Mouse (Mus musculus): Measurements from ENCODE around the gene Slc45a3. TPM values are rescaled to one million over a fixed set of nuclear protein-coding genes. Genes with fewer than 3 reads are reported as not detected.

The Slc45a3 gene
- polyA plus RNA-seq, 1 experiment from 2014 or later: 2.1 TPM

DNA sequence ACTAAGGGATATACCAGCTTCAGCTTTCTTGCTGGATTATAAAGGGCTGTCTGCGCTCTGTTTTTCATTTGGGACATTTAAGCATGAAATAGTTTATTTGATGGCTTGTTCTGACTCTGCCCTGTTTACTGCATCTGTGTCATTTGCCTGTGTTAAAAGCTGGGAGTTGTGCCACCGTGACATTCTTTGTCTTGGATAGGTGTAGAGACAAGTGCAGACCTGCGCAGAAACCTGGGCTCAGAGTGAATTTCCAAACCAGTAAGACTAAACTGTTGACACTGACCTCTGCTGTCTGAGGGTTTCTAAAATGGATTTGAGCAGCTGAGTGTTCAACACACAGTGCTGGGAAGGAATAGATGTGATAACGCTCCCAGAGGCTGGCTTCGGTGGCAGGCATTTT, 65.2 kb downstream of the Slc45a3 start:
- Histone ChIP-seq H3K9ac (replicated peaks; ENCODE audit: low read depth, low read length) (no peak overlapping the region), H3K36me3 (ENCODE audit: control insufficient read depth, insufficient read depth) (peaks cover 13% of the 10 kb centered on the region; the same call in 1 of the 2 replicates), H3K4me1 (replicated peaks; ENCODE audit: control insufficient read depth, insufficient read depth, low read length) (no peaks in the 10 kb centered on the region), H3K27me3 (replicated peaks; ENCODE audit: control insufficient read depth, insufficient read depth, low read length) (no peaks in the 10 kb centered on the region), H3K4me3 (replicated peaks; ENCODE audit: low read length) (no peak overlapping the region), H3K4me2 (ENCODE audit: low read length) (no peak overlapping the region), H3K27ac (ENCODE audit: low read length) (no peak overlapping the region), H3K9me3 (ENCODE audit: control insufficient read depth, low read length) (no peaks in the 10 kb centered on the region)
- no peak for ATAC-seq
- WGBS: 88% methylated on average over 5 of the region's 5 CpGs

DNA sequence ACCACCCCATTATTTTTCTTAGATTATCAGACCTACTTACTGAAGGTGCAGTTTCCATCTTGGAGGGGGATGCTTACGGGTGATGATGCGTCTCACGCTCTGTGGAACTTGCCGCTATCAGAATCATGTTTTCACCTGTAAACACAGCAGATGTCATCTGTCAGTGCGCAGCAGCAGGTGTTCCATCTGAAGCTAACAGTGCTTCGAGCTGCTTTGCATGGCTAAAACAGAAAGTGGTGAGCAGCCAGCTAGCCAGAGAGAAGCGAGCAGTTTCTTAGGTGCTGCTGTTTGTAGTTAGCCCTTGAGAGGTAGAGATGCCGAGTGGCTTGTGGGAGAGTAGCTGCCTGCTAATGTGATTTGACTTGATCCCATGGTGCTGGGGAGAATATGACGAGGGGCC, 65.6 kb downstream of the Slc45a3 start:
- H3K4me3 ChIP-seq (replicated peaks; ENCODE audit: low read length): no peak overlapping the region
- H3K4me1 ChIP-seq (replicated peaks; ENCODE audit: control insufficient read depth, insufficient read depth, low read length): no peaks in the 10 kb centered on the region
- H3K27me3 ChIP-seq (replicated peaks; ENCODE audit: control insufficient read depth, insufficient read depth, low read length): no peaks in the 10 kb centered on the region
- H3K9ac ChIP-seq (replicated peaks; ENCODE audit: low read depth, low read length): no peak overlapping the region
- peaks cover 16% of the 10 kb centered on the region; the same call in 1 of the 2 replicates for H3K36me3 ChIP-seq (ENCODE audit: control insufficient read depth, insufficient read depth)
- WGBS: 76% methylated on average over 9 of the region's 9 CpGs
- no peaks in the 10 kb centered on the region for H3K9me3 ChIP-seq (ENCODE audit: control insufficient read depth, low read length)
- no peak for ATAC-seq
- H3K4me2 ChIP-seq (ENCODE audit: low read length): no peak overlapping the region
- no peak overlapping the region for H3K27ac ChIP-seq (ENCODE audit: low read length)

DNA sequence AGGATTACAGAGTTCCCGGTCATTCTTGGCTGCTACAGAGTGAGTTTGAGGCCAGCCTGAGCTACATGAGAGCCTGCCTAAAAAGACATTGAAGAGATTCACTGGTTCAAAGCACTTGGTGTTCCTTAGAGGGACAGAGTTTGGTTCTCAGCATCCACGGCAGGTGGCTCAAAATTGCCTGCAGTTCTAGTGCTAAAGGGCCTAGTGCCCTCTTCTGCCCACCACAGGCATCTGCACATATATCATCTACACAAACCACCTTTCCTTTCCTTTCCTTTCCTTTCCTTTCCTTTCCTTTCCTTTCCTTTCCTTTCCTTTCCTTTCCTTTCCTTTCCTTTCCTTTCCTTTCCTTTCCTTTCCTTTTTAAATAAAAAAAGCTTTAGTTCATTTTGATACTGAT, 67.8 kb downstream of the Slc45a3 start:
- Histone ChIP-seq H3K4me3 (replicated peaks; ENCODE audit: low read length) (no peak overlapping the region), H3K4me2 (ENCODE audit: low read length) (no peak overlapping the region), H3K27ac (ENCODE audit: low read length) (no peak overlapping the region), H3K36me3 (ENCODE audit: control insufficient read depth, insufficient read depth) (peaks cover 9% of the 10 kb centered on the region; the same call in 1 of the 2 replicates), H3K9ac (replicated peaks; ENCODE audit: low read depth, low read length) (no peak overlapping the region), H3K27me3 (replicated peaks; ENCODE audit: control insufficient read depth, insufficient read depth, low read length) (no peaks in the 10 kb centered on the region), H3K9me3 (ENCODE audit: control insufficient read depth, low read length) (no peaks in the 10 kb centered on the region), H3K4me1 (replicated peaks; ENCODE audit: control insufficient read depth, insufficient read depth, low read length) (no peaks in the 10 kb centered on the region)
- ATAC-seq: no peak
- 55% methylated on average over 2 of the region's 2 CpGs for WGBS

DNA sequence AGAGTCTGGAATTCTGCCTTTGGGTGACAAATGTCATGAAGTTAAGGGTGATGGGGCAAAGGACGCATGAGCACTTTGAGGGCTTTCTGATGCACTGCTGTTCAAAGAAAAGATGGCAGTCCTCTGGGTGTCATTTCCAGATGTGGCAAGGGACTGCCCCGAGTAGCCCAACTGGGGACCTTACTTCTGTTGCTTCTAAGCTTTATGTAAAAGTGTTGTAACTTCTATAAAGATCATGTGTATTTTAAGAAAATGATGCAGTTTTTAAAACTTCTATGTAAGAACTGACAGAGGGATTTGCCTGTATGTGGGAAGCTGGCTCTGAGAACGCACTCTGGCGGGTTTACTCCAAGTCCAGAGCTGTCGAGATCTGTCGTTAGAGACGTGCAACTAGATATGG, 69.4 kb downstream of the Slc45a3 start:
- no peaks in the 10 kb centered on the region for H3K9me3 ChIP-seq (ENCODE audit: control insufficient read depth, low read length)
- WGBS: 92% methylated on average over 7 of the region's 7 CpGs
- no peak overlapping the region for H3K9ac ChIP-seq (replicated peaks; ENCODE audit: low read depth, low read length)
- H3K27ac ChIP-seq (ENCODE audit: low read length): no peak overlapping the region
- no peak for ATAC-seq
- no peaks in the 10 kb centered on the region for H3K4me1 ChIP-seq (replicated peaks; ENCODE audit: control insufficient read depth, insufficient read depth, low read length)
- H3K27me3 ChIP-seq (replicated peaks; ENCODE audit: control insufficient read depth, insufficient read depth, low read length): no peaks in the 10 kb centered on the region
- peaks cover 6% of the 10 kb centered on the region; the same call in 1 of the 2 replicates for H3K36me3 ChIP-seq (ENCODE audit: control insufficient read depth, insufficient read depth)
- no peak overlapping the region for H3K4me2 ChIP-seq (ENCODE audit: low read length)
- H3K4me3 ChIP-seq (replicated peaks; ENCODE audit: low read length): no peak overlapping the region

Other genes with a start within 250 kb of the Slc45a3 start
- gene Slc26a9, start 218.9 kb upstream of the Slc45a3 start, polyA plus RNA-seq (2015; fragmentation: Nextera tagmentation; extraction: Ambion mirVana): 0.06 TPM in 1 of 2 replicates, not detected in the other
- 0.18 and 0.67 TPM in 2 replicates for gene Pm20d1, start 165.6 kb upstream of the Slc45a3 start, polyA plus RNA-seq (2015; fragmentation: Nextera tagmentation; extraction: Ambion mirVana)
- 15.4 and 20.8 TPM in 2 replicates for gene Slc41a1, start 135.5 kb upstream of the Slc45a3 start, polyA plus RNA-seq (2015; fragmentation: Nextera tagmentation; extraction: Ambion mirVana)
- gene Rab29, start 95.7 kb upstream of the Slc45a3 start, polyA plus RNA-seq (2015; fragmentation: Nextera tagmentation; extraction: Ambion mirVana): 8.8 and 9.0 TPM in 2 replicates
- 59.4 and 66.7 TPM in 2 replicates for gene Nucks1, start 52.4 kb upstream of the Slc45a3 start, polyA plus RNA-seq (2015; fragmentation: Nextera tagmentation; extraction: Ambion mirVana)
- gene Elk4, start 44.6 kb downstream of the Slc45a3 start, polyA plus RNA-seq (2015; fragmentation: Nextera tagmentation; extraction: Ambion mirVana): 12.5 and 13.5 TPM in 2 replicates
- 10.9 and 11.2 TPM in 2 replicates for gene Mfsd4a, start 105.1 kb downstream of the Slc45a3 start, polyA plus RNA-seq (2015; fragmentation: Nextera tagmentation; extraction: Ambion mirVana)
- 0.48 and 1.9 TPM in 2 replicates for gene Cdk18, start 176.7 kb downstream of the Slc45a3 start, polyA plus RNA-seq (2015; fragmentation: Nextera tagmentation; extraction: Ambion mirVana)
- gene Lemd1, start 228.5 kb downstream of the Slc45a3 start, polyA plus RNA-seq (2015; fragmentation: Nextera tagmentation; extraction: Ambion mirVana): 14.9 and 18.4 TPM in 2 replicates
- gene AC124108.1, start 228.5 kb downstream of the Slc45a3 start, polyA plus RNA-seq (2015; fragmentation: Nextera tagmentation; extraction: Ambion mirVana): 2.5 and 3.3 TPM in 2 replicates